Mouse (Mus musculus) CH12F3 (cell line): ENCODE measurements around the gene Vash1.

Source experiments
- in situ Hi-C: fragments of 300-500 bp; cut with MboI; formaldehyde crosslinking; loops from 2 replicates; pipeline ENCODE4 v1.14.3; 2020; ENCODE audit warnings: low sequenced_read_pairs

Gene Vash1

DNA sequence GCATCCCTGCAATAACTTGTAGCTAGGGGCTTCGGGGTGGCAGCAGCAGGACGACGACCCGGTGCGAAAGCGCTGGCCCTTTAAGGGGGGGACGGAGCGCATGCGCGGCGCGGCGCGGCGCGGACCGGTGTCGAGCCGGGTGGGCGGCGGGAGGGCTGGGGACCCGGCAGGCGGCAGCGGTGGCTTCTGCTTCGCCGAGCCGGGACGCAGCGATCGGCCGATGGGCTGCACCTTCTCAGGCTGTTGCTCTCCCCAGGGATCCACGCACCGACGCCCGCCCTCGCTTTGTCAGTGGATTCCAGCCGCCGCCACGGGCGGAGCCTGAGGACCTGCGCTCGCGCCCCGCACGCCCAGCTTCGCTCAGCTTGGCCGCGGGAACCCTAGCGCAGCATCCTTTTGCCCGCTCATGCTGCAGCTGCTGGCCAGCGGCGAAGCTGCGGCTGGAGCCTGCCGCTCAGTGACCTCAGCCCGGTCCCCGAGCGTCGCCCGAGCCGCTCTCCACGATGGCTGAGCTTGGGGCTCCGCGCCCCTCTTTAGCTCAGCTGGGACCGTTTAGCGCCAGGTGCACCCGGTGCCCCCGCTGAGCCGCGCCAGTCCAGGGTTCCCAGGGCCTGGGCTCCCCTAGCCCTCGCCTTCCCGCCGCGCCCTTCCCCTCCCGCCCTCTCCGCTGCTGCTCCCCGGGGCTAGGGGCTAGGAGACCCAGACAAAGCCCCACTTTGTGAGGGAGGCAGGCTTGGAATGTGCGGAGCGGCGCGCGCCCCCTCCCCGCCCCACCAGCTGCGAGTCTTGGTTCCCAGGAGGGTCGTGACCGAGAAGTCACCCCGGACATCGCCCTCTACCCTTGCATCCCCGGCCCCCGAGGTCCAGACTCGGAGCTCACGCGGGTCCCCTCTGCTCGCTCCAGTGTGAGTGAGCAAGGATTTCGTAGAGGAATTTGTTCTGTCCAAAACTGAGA is at the start of gene Vash1:
Gene Vash1, plus strand, starts transcription at position 110 of the 955 bp plus-strand sequence.
- in situ Hi-C loops, result no loop called here

DNA sequence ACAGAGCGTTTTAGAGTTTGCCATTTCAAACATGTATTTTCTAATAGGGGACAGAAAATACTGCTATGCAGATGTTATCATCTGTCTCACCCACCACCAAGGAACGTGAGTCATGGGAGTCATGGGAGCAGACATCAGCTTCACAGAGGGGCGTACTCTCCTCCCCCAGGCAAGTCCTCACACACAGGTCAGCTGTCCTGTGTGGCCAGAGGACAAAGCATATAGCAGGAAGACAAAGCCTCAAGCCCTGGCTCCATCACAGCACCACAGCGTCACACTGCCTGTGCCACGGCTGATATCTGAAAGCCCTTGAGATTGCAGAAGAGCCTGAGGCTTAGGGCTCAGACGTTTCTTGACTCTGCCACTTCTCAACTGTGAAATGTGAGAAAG is 49.7 kb upstream of the Vash1 start:
- in situ Hi-C loops, result no loop called here

- in situ Hi-C loops, result no loop called here
Observed at GRCm38 (mm10) chr12:86641763-86642162, 36.7 kb upstream of the Vash1 start.

DNA sequence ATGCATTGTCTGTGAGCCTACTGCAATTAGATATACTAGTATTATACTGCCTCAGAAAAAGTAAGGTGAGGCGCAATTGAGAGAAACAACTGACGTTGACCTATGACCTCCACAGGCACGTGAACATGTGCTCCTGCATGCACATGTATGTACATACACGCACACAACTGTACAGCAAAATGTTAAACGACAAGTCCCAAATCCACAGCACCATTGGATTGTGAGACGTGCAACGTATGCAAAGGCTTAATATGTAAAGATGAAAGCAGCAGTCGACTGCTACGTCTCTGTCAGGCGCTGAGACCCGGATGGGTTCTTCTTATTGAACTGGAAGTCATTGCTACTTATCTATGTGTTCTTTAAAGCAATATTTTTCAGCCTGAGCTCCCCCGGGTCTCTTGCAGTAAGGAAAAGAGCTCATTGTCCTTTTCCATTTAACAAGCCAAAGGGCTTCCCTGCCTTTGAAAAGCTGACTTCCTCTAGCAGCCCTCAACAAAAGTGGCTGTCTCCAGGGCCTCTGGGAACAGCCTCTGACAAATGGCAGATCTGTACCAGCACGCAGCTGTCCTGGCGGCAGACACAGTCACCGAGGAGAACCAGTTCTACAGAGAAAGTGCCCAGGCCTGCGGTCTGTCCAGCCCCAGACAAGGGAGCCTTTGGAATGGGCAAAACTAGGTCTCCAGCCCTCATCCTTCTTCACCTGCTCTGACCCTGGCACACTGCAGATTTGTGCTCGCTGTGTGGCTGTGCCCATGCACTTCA is 33.8 kb upstream of the Vash1 start:
- in situ Hi-C loops, result no loop called here

- in situ Hi-C loops, result no loop called here
Observed at GRCm38 (mm10) chr12:86645494-86645893, 33.0 kb upstream of the Vash1 start.

GRCm38 (mm10) chr12:86646831-86647230 is 31.7 kb upstream of the Vash1 start:
- in situ Hi-C loops, result no loop called here

- in situ Hi-C loops, result no loop called here
Observed at GRCm38 (mm10) chr12:86647279-86647678, 31.2 kb upstream of the Vash1 start.

DNA sequence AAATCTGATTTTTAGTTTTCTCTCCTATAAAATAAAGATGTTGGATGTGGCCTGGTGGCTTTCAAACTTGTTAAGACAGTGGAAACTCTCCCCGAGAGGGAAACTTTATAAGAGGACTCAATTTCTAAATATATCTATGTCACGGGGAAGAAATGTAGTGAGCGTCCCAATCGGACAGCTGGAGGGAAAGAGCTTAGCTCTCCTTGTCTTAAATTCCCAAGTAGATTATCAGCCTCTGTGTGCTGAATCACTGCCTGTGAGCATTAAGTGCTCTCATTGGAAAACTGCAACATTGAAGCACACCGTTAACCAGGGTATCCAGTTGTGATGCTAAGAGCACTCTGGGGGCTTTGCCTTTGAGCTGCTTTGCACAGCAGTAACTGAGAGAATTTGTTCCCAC is 30.8 kb upstream of the Vash1 start:
- in situ Hi-C loops, result no loop called here

DNA sequence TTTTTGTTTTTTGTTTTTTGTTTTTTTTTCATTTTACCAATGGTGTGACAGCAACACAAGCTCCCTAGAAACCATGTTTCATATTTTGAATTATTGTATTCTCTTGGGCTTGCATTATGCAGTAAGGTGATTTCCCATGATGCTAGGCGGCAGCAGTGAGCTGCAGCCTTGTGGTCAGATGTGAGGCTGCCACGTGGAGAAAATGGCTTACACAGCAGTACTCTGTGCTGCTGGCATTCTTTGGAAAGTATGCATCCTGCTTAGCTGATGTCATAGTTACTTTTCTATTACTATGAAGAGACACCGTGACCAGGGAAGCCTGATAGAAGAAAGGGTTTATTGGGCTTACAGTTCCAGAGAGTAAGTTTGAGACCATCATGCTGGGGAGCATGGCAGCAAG is 30.0 kb upstream of the Vash1 start:
- in situ Hi-C loops, result no loop called here

- in situ Hi-C loops, result no loop called here
Observed at GRCm38 (mm10) chr12:86651301-86651860, 27.1 kb upstream of the Vash1 start.

GRCm38 (mm10) chr12:86652570-86653041 is 25.9 kb upstream of the Vash1 start:
- in situ Hi-C loops, result no loop called here

- in situ Hi-C loops, result no loop called here
Observed at GRCm38 (mm10) chr12:86659447-86659968, 19.0 kb upstream of the Vash1 start.

DNA sequence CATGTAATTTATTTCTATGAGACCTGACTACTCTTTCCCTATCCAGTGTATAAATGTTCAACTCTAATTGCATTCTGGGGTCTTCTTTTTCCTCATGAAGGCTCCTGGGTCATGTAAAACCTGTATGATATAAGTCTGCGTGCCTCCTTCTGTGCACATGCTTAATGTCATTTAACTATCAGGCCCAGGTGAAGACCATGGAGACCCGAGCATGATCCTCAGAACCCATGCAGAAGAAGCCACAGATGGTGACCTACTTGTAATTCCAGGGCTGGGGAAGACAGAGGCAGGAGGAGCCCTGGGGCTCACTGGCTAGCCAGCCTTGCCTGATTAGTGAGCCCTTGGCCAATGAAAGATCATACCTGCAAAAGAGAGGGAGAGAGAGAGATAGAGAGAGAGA is 18.0 kb upstream of the Vash1 start:
- in situ Hi-C loops, result no loop called here

DNA sequence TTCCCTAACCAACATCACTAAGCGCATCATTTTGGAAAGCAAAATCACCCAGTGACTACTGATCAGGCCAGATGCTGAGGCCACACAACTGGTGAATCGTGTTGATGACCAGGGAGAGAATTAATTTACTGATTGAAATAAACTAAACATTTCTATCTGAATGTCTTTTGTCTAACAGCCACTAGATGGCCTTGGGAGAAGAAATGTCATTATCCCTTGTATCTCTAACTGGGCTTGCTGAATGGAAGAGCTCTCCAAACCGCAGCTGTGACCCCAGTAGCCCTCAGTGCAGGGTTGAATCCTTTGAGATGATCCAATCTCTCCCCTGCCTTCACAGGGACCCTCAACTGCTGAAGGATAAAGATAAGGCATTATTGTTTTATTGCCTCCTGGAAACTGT is 12.8 kb upstream of the Vash1 start:
- in situ Hi-C loops, result no loop called here

DNA sequence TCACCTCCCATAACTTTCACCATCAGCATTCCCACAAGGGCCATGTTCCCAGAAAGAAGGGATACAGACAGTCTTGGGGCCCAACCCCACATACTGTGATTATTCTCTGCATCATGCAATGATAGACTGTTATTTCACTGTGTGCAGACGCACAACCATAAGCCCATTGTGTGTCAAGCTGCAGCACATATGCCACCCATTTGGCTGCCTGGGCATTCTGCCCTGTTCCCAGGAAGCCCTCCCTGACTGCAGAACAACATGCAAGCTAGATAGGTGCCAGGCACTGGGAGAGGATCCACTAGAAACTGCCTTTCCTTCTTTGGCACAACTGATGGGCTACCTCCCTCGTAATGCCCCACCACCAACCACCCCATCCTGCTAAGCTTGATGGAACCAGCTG is 10.1 kb upstream of the Vash1 start:
- in situ Hi-C loops, result no loop called here

DNA sequence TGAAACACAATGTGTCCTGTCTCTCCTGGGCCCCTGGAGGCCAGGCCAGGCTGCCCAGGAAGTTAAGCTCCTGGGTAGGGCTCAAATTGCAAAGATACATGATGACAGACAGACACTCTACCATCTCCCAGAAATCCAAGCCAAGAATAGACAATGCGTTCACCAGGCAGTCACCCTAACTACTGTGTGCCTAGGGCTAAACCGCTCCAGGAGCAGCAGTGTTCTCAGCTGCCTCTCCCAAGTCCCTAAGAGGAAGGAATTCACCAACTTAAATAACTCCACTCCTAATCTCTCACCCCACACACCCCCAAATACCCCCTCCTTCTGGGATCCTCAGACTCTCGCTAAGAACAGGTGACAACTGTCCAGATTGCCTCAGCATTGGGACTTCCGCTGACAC is 6.4 kb upstream of the Vash1 start:
- in situ Hi-C loops, result no loop called here

DNA sequence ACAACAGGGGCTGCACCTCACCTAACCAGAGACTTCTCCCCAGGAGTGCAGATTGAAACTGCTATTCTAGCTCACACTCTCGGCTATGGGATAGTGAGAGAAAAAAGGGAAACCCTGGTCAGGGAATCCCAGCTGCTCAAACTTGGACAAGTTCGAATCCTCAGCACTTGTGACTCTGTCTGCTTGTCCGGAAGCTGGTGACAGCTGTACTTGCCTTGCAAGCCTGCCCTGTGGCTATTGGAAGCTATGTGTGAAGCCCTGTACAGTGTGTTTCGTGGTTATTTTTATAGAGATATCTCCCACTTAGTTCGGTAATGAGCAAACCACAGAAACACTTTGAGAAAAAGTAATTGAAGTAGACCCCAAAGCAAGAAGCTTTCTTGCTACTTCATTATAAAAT is 6.0 kb upstream of the Vash1 start:
- in situ Hi-C loops, result no loop called here

DNA sequence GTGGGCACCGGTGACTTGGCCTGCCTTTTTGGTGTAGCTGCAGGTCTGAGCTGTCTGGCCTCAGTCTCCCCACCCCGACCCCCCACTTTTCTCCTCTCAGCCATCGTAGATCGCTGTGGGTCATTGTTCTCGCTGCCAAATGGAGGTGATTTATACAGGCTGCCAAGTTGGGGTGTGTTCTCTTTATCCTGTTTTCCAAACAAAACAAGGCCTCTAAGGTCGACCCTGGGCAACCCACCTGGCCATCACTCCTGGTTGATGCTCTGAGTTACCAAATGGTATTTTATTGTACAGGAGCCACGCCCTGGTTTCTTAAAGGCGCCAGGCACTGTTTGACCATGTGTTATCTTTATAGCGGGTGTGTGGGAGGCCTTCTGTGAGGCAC is 1.0 kb downstream of the Vash1 start:
- in situ Hi-C loops, result no loop called here

DNA sequence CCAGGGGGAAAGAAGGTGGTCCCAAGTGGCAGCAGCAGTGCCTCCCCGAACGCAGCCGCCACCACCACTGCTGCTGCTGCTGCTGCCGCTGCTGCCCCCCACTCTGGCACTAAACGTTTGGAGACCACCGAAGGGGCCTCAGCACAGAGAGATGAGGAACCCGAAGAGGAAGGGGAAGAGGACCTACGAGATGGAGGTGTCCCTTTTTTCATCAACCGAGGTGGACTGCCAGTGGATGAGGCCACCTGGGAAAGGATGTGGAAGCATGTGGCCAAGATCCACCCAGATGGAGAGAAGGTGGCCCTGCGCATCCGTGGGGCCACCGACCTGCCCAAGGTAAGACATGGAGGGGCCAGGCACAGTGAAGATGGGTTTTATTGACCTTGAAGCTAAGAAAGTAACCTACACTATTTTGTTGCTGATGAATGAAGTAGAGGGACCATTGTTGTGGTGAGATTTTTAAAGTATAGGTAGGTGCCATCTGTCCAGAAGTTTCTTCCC is 1.5 kb downstream of the Vash1 start:
- in situ Hi-C loops, result no loop called here

DNA sequence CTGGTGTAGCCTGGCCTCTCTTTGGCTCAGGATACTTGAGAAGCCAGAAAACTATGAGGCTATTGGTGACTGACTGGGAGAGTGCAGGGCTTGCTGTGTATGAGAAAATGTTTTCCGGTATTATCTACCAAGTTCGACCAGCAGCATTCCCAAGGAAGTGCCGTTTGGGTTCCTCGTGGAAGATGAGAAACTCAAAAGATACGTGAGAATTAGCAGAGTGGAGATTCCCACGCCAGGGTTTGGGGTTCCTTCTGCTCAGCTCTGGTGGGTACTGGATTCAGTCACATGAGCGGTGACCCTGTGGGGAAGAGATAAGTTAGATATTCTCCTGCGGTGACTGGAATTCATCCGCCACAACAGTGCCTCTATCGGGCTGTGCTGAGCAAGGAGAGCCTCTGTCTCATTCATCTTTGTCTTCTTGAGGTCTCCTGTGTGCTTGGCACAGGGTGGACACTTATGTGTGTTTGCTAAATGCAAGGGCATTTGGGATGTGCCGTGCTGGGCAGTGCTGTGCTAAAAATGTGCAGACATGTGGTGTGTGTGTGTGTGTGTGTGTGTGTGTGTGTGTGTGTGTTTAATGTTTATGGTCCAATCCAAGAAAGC is 2.2 kb downstream of the Vash1 start:
- in situ Hi-C loops, result no loop called here

DNA sequence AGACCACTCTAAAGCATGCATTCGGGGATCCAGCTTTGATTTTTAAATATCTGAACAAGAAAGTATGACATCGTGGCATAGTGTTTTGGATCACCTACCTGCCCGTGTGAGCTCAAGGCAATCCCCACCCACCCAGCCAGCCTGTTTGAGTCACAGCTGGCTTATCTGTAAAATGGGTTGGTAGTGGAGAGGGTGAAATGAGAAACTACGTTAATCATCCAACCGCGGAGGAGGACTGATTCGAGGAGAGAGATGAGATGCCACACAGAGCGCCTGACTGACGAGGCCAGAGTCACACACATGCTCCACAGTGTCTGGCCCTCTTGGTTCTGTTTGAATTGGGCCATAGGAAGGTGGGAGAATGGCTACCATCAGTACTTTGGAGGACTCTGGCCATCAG is 3.1 kb downstream of the Vash1 start:
- in situ Hi-C loops, result no loop called here
